Comparison of ENCODE assay signal across 20 mouse cellular contexts in the genomic region with DNA sequence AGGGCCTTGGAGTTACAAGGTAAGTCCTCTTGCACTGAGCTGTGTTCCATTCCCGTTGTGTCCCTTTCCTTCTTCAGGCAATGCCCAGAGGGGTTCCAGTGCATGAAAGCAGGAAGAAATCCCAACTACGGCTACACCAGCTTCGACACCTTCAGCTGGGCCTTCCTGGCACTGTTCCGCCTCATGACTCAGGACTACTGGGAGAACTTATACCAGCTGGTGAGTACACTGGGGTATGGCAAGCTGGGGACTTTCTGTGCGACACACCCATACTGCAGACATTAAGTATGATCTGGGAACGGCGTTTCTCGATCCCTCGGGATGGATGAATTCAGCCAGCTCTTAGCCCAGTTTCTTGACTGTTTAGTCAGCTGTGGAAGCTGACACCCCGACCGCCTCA.
DNase-seq lines count a peak whose midpoint lies in the region; ATAC-seq and TF ChIP-seq lines count a peak whose summit lies in the region.
"Had no signal": no experiment of that assay in that cellular context is flagged by ENCODE, and none has a peak within 500 bp of the region (broad histone marks: within the 10 kb centered on the region; RNA-seq: fewer than 3 reads in every experiment).

No protein-coding gene starts in this region.

- peaks cover 27% of the 10 kb centered on the region for H3K36me3 ChIP-seq in hindbrain, embryonic 12.5 days
- H3K36me3 ChIP-seq: liver, embryonic 12.5 days had no signal

- H3K9me3 ChIP-seq in hindbrain, embryonic 12.5 days (replicated peaks), result no peaks in the 10 kb centered on the region
- H3K9me3 ChIP-seq: forebrain, embryonic 13.5 days; limb, embryonic 12.5 days; liver, embryonic 12.5 days had no signal

- H3K4me3 ChIP-seq in lung, adult 2 months (replicated peaks; ENCODE audit: extremely low read depth, low read depth, low read length), result no peak overlapping the region
- no peak overlapping the region for H3K4me3 ChIP-seq in hindbrain, embryonic 12.5 days
- H3K4me3 ChIP-seq: erythroblast, embryonic 14.5 days; forebrain, embryonic 13.5 days; heart, adult 2 months; limb, embryonic 12.5 days; liver, embryonic 12.5 days had no signal

- 76% methylated on average over 11 of the region's 11 CpGs for WGBS in lung, adult 2 months
- WGBS in hindbrain, embryonic 12.5 days, result 75% methylated on average over 11 of the region's 11 CpGs

- no peak for TF ChIP-seq CTCF in lung, adult 2 months (IDR thresholded peaks at IDR 0.05; ENCODE audit: insufficient read depth, low read length)

- DNase-seq in layer of hippocampus, adult 11-12 months (ENCODE audit: low spot score), result peak; percentile 63
- DNase-seq in layer of hippocampus, postnatal 14 days (ENCODE audit: low spot score in 2 of 2), result no peak
- DNase-seq in brain, adult 2 months (ENCODE audit: low read depth, low spot score), result peak; percentile 85
- DNase-seq in layer of hippocampus, adult 9-10 months (ENCODE audit: low spot score), result peak; percentile 32
- peak; percentile 54 for DNase-seq in right cerebral cortex, postnatal 14 days
- DNase-seq in lung, adult 2 months, result no peak
- DNase-seq: cerebellum, adult 8-10 months; gastrocnemius, postnatal 14 days; heart, adult 2 months; heart, postnatal 4 days; kidney, adult 2 months; kidney, postnatal 10 days; lung, embryonic 14.5 days; lung, postnatal 36 days; retina, postnatal 1 day had no signal

- no peak overlapping the region for H3K9ac ChIP-seq in hindbrain, embryonic 12.5 days
- H3K9ac ChIP-seq: forebrain, embryonic 13.5 days; limb, embryonic 12.5 days; liver, embryonic 12.5 days; lung, embryonic 14.5 days had no signal

- no peak for TF ChIP-seq POLR2A in lung, adult 2 months (IDR thresholded peaks at IDR 0.05; ENCODE audit: borderline replicate concordance, extremely low read depth, low read depth, low read length)

- no peak overlapping the region for H3K27ac ChIP-seq in hindbrain, embryonic 12.5 days
- H3K27ac ChIP-seq: forebrain, embryonic 13.5 days; heart, adult 2 months; limb, embryonic 12.5 days; liver, embryonic 12.5 days had no signal

- no peaks in the 10 kb centered on the region for H3K27me3 ChIP-seq in hindbrain, embryonic 12.5 days
- H3K27me3 ChIP-seq: forebrain, embryonic 13.5 days; limb, embryonic 12.5 days had no signal

- ATAC-seq in hindbrain, embryonic 12.5 days (ENCODE audit: low FRiP score), result no peak
- ATAC-seq: forebrain, embryonic 13.5 days; liver, embryonic 12.5 days had no signal

- no peak overlapping the region for H3K4me2 ChIP-seq in hindbrain, embryonic 12.5 days (replicated peaks)
- H3K4me2 ChIP-seq: forebrain, embryonic 13.5 days; limb, embryonic 12.5 days; liver, embryonic 12.5 days; lung, embryonic 14.5 days had no signal

- no peaks in the 10 kb centered on the region for H3K4me1 ChIP-seq in lung, adult 2 months (ENCODE audit: control insufficient read depth, insufficient read depth, low read length)
- peaks cover 9% of the 10 kb centered on the region for H3K4me1 ChIP-seq in hindbrain, embryonic 12.5 days
- H3K4me1 ChIP-seq: liver, embryonic 12.5 days had no signal

Comparison
In these comparisons a context has a peak if more than half of its experiments do, and no peak if none do; other contexts are left out.
1. DNase-seq: peak in layer of hippocampus, adult 11-12 months (single experiment), brain, adult 2 months (single experiment), layer of hippocampus, adult 9-10 months (single experiment) and right cerebral cortex, postnatal 14 days (single experiment); none in layer of hippocampus, postnatal 14 days (0 of 2) and lung, adult 2 months (single experiment).